Mouse (Mus musculus) MEL (cell line): Measurements from ENCODE around the gene Dnttip2. TPM values are rescaled to one million over a fixed set of nuclear protein-coding genes. Genes with fewer than 3 reads are reported as not detected.

Experiments used
- DNase-seq: peaks from one replicate; pipeline ENCODE4 v3.0.0; 2011; ENCODE audit warnings: low read depth, low spot score
- H3K27ac ChIP-seq: 2 replicates; pipeline ENCODE4 v1.5.1; 2012; ENCODE audit warnings: low read depth, mild to moderate bottlenecking, control low read depth, low read length, moderate library complexity; ENCODE audit not compliant: control insufficient read depth
- H3K27me3 ChIP-seq, 2 experiments: fragments of 150-350 bp in 1 of 2; sonication (generic) in 1 of 2; 2 replicates each; pipeline ENCODE4 v1.6.1; 2012; ENCODE audit warnings: low read length in 2 of 2, mild to moderate bottlenecking in 2 of 2, improper control_type of control experiment in 1 of 2, moderate library complexity in 1 of 2; ENCODE audit not compliant: insufficient read depth in 2 of 2, control insufficient read depth in 1 of 2
- H3K36me3 ChIP-seq, 2 experiments: 2 replicates each; pipeline ENCODE4 v1.6.1; 2012 to 2014; ENCODE audit warnings: low read length in 2 of 2, improper control_type of control experiment in 1 of 2, inconsistent platforms in 1 of 2, mild to moderate bottlenecking in 1 of 2; ENCODE audit not compliant: insufficient read depth in 2 of 2, control insufficient read depth in 1 of 2
- H3K4me1 ChIP-seq, 2 experiments: fragments of 150-350 bp in 1 of 2; sonication (generic) in 1 of 2; 2 replicates each; pipeline ENCODE4 v1.6.1; 2012; ENCODE audit warnings: low read length in 2 of 2, improper control_type of control experiment in 1 of 2, mild to moderate bottlenecking in 1 of 2; ENCODE audit not compliant: insufficient read depth in 2 of 2, control insufficient read depth in 1 of 2
- H3K4me3 ChIP-seq, 2 experiments: fragments of 150-350 bp in 1 of 2; sonication (generic) in 1 of 2; 2 replicates each; pipeline ENCODE4 v1.5.1; 2012; ENCODE audit warnings: low read depth in 2 of 2, low read length in 2 of 2, mild to moderate bottlenecking in 2 of 2, moderate library complexity in 2 of 2, control low read depth in 1 of 2, improper control_type of control experiment in 1 of 2; ENCODE audit not compliant: control insufficient read depth in 1 of 2, insufficient read depth in 1 of 2
- H3K79me2 ChIP-seq: 2 replicates; pipeline ENCODE4 v1.6.1; 2012; ENCODE audit warnings: mild to moderate bottlenecking, low read length, moderate library complexity; ENCODE audit not compliant: control insufficient read depth, poor library complexity, insufficient read depth
- H3K9ac ChIP-seq: 2 replicates; pipeline ENCODE4 v1.6.1; 2012; ENCODE audit warnings: low read depth, mild to moderate bottlenecking, control low read depth, low read length, moderate library complexity; ENCODE audit not compliant: control insufficient read depth, poor library complexity, severe bottlenecking
- H3K9me3 ChIP-seq: fragments of 150-350 bp; sonication (generic); replicated peaks from 2 replicates; pipeline ENCODE4 v1.6.1; 2012; ENCODE audit warnings: mild to moderate bottlenecking, low read length, improper control_type of control experiment, moderate library complexity; ENCODE audit not compliant: insufficient read depth
- BHLHE40 ChIP-seq: IDR thresholded peaks from 2 replicates; pipeline ENCODE4 v1.6.1; 2012; ENCODE audit warnings: low read depth, mild to moderate bottlenecking, inconsistent platforms, low read length, improper control_type of control experiment, borderline replicate concordance
- CHD1 ChIP-seq: IDR thresholded peaks from 2 replicates; pipeline ENCODE4 v1.6.1; 2012; ENCODE audit warnings: low read depth, mild to moderate bottlenecking, inconsistent platforms, low read length, improper control_type of control experiment
- CHD2 ChIP-seq: IDR thresholded peaks from 2 replicates; pipeline ENCODE4 v1.6.1; 2011; ENCODE audit warnings: low read length, improper control_type of control experiment
- CTCF ChIP-seq, 3 experiments: IDR thresholded peaks in 2 of 3; conservative IDR thresholded peaks in 1 of 3; 2 replicates each; pipeline ENCODE4 v1.5.1; 2011 to 2012; ENCODE audit warnings: low read length in 3 of 3, low read depth in 2 of 3, mild to moderate bottlenecking in 2 of 3, improper control_type of control experiment in 1 of 3, inconsistent platforms in 1 of 3, mixed read lengths in 1 of 3, moderate library complexity in 1 of 3; ENCODE audit not compliant: control insufficient read depth in 1 of 3, insufficient read depth in 1 of 3, poor library complexity in 1 of 3, severe bottlenecking in 1 of 3
- E2F4 ChIP-seq: IDR thresholded peaks from 2 replicates; pipeline ENCODE4 v1.6.1; 2011; ENCODE audit warnings: low read depth, low read length, improper control_type of control experiment, borderline replicate concordance
- EP300 ChIP-seq, 2 experiments: IDR thresholded peaks; 2 replicates each; pipeline ENCODE4 v1.6.1; 2011; ENCODE audit warnings: improper control_type of control experiment in 2 of 2, low read length in 2 of 2, low read depth in 1 of 2, mild to moderate bottlenecking in 1 of 2
- ETS1 ChIP-seq: IDR thresholded peaks from 2 replicates; pipeline ENCODE4 v1.6.1; 2012; ENCODE audit warnings: low read depth, mild to moderate bottlenecking, inconsistent platforms, low read length, improper control_type of control experiment, moderate library complexity
- GATA1 ChIP-seq: IDR thresholded peaks from 2 replicates; pipeline ENCODE4 v1.6.1; 2011; ENCODE audit warnings: low read depth, low read length, improper control_type of control experiment
- HCFC1 ChIP-seq: IDR thresholded peaks from 2 replicates; pipeline ENCODE4 v1.6.1; 2012; ENCODE audit warnings: low read depth, mild to moderate bottlenecking, inconsistent platforms, low read length, improper control_type of control experiment, moderate library complexity
- JUND ChIP-seq: IDR thresholded peaks from 2 replicates; pipeline ENCODE4 v1.6.1; 2011; ENCODE audit warnings: low read depth, mild to moderate bottlenecking, improper control_type of control experiment, low read length
- KAT2A ChIP-seq: conservative IDR thresholded peaks from 2 replicates; pipeline ENCODE4 v1.6.1; 2012; ENCODE audit warnings: low read depth, low read length, improper control_type of control experiment, inconsistent platforms
- MAFK ChIP-seq: IDR thresholded peaks from 2 replicates; pipeline ENCODE4 v1.6.1; 2011; ENCODE audit warnings: low read depth, mild to moderate bottlenecking, low read length, improper control_type of control experiment, borderline replicate concordance
- MAX ChIP-seq: IDR thresholded peaks from 2 replicates; pipeline ENCODE4 v1.6.1; 2011; ENCODE audit warnings: low read length, improper control_type of control experiment
- MAZ ChIP-seq: IDR thresholded peaks from 2 replicates; pipeline ENCODE4 v1.6.1; 2012; ENCODE audit warnings: low read depth, mild to moderate bottlenecking, inconsistent platforms, low read length, improper control_type of control experiment
- MEF2A ChIP-seq: IDR thresholded peaks from 2 replicates; pipeline ENCODE4 v1.6.1; 2014; ENCODE audit warnings: low read depth, mild to moderate bottlenecking, inconsistent platforms, low read length, improper control_type of control experiment; ENCODE audit not compliant: poor library complexity, insufficient replicate concordance, severe bottlenecking; ENCODE audit errors: extremely low read depth
- MXI1 ChIP-seq: IDR thresholded peaks from 2 replicates; pipeline ENCODE4 v1.6.1; 2011; ENCODE audit warnings: mild to moderate bottlenecking, low read depth, low read length, improper control_type of control experiment
- MYC ChIP-seq: IDR thresholded peaks from 2 replicates; pipeline ENCODE4 v1.6.1; 2011; ENCODE audit warnings: low read depth, mild to moderate bottlenecking, low read length, improper control_type of control experiment, moderate library complexity
- NELFE ChIP-seq: IDR thresholded peaks from 2 replicates; pipeline ENCODE4 v1.6.1; 2011; ENCODE audit warnings: low read depth, low read length, improper control_type of control experiment
- NRF1 ChIP-seq: IDR thresholded peaks from 2 replicates; pipeline ENCODE4 v1.6.1; 2014; ENCODE audit warnings: low read depth, mild to moderate bottlenecking, inconsistent platforms, low read length, improper control_type of control experiment, moderate library complexity; ENCODE audit not compliant: poor library complexity, insufficient read depth, severe bottlenecking
- POLR2A ChIP-seq, 2 experiments: IDR thresholded peaks; 2 replicates each; pipeline ENCODE4 v1.6.1; 2011 to 2012; ENCODE audit warnings: low read length in 2 of 2, mild to moderate bottlenecking in 2 of 2, control low read depth in 1 of 2, improper control_type of control experiment in 1 of 2, low read depth in 1 of 2, moderate library complexity in 1 of 2; ENCODE audit not compliant: control insufficient read depth in 1 of 2, insufficient read depth in 1 of 2, poor library complexity in 1 of 2
- POLR2AphosphoS2 ChIP-seq: IDR thresholded peaks from 2 replicates; pipeline ENCODE4 v1.6.1; 2011; ENCODE audit warnings: low read length, improper control_type of control experiment
- RAD21 ChIP-seq: IDR thresholded peaks from 2 replicates; pipeline ENCODE4 v1.6.1; 2011; ENCODE audit warnings: mild to moderate bottlenecking, low read depth, low read length, improper control_type of control experiment
- RCOR1 ChIP-seq: IDR thresholded peaks from 2 replicates; pipeline ENCODE4 v1.6.1; 2012; ENCODE audit warnings: low read depth, mild to moderate bottlenecking, inconsistent platforms, low read length, improper control_type of control experiment
- SIN3A ChIP-seq: IDR thresholded peaks from 2 replicates; pipeline ENCODE4 v1.6.1; 2012; ENCODE audit warnings: low read length, improper control_type of control experiment, inconsistent platforms
- SMC3 ChIP-seq: IDR thresholded peaks from 2 replicates; pipeline ENCODE4 v1.6.1; 2011; ENCODE audit warnings: low read depth, low read length, improper control_type of control experiment
- TAL1 ChIP-seq: IDR thresholded peaks from 2 replicates; pipeline ENCODE4 v1.6.1; 2012; ENCODE audit warnings: mild to moderate bottlenecking, inconsistent platforms, low read length, moderate library complexity, mixed read lengths
- TBP ChIP-seq: IDR thresholded peaks from 2 replicates; pipeline ENCODE4 v1.8.0; 2011; ENCODE audit warnings: low read depth, low read length, improper control_type of control experiment
- TCF12 ChIP-seq: IDR thresholded peaks from 2 replicates; pipeline ENCODE4 v1.6.1; 2014; ENCODE audit warnings: low read depth, mild to moderate bottlenecking, inconsistent platforms, low read length, improper control_type of control experiment, moderate library complexity
- USF1 ChIP-seq: IDR thresholded peaks from 2 replicates; pipeline ENCODE4 v1.6.1; 2014; ENCODE audit warnings: low read depth, mild to moderate bottlenecking, inconsistent platforms, low read length, improper control_type of control experiment, moderate library complexity
- USF2 ChIP-seq, 2 experiments: IDR thresholded peaks; 2 replicates each; pipeline ENCODE4 v1.6.1; 2011 to 2012; ENCODE audit warnings: improper control_type of control experiment in 2 of 2, low read length in 2 of 2, borderline replicate concordance in 1 of 2, inconsistent platforms in 1 of 2, low read depth in 1 of 2, mild to moderate bottlenecking in 1 of 2; ENCODE audit not compliant: insufficient read depth in 1 of 2
- ZC3H11A ChIP-seq: IDR thresholded peaks from 2 replicates; pipeline ENCODE4 v1.6.1; 2012; ENCODE audit warnings: low read depth, mild to moderate bottlenecking, inconsistent platforms, low read length, improper control_type of control experiment
- ZMIZ1 ChIP-seq: IDR thresholded peaks from 2 replicates; pipeline ENCODE4 v1.6.1; 2012; ENCODE audit warnings: low read depth, mild to moderate bottlenecking, inconsistent platforms, low read length, improper control_type of control experiment, moderate library complexity
- polyA plus RNA-seq, 2 experiments: library from polyadenylated mRNA; stranded (reverse) in 1 of 2; unstranded in 1 of 2; fragments of >175 nt in 1 of 2; fragments of >200 nt in 1 of 2; gene quantifications; 2 replicates each; pipeline versions ENCODE4 v1.2.1 to v1.2.4; 2012; ENCODE audit warnings: low replicate concordance in 2 of 2, low read depth in 1 of 2; ENCODE audit not compliant: insufficient read length in 2 of 2, insufficient read depth in 1 of 2, missing spikeins in 1 of 2
- total RNA-seq: library from RNA; depleted of rRNA; stranded (reverse); fragments of 300-350 nt; gene quantifications from 2 replicates; pipeline ENCODE4 v1.2.3, GENCODE M21; 2012

Gene Dnttip2
- total and polyA plus RNA-seq, 3 experiments = 84.4 to 90.5 TPM; not detected in 1

DNA sequence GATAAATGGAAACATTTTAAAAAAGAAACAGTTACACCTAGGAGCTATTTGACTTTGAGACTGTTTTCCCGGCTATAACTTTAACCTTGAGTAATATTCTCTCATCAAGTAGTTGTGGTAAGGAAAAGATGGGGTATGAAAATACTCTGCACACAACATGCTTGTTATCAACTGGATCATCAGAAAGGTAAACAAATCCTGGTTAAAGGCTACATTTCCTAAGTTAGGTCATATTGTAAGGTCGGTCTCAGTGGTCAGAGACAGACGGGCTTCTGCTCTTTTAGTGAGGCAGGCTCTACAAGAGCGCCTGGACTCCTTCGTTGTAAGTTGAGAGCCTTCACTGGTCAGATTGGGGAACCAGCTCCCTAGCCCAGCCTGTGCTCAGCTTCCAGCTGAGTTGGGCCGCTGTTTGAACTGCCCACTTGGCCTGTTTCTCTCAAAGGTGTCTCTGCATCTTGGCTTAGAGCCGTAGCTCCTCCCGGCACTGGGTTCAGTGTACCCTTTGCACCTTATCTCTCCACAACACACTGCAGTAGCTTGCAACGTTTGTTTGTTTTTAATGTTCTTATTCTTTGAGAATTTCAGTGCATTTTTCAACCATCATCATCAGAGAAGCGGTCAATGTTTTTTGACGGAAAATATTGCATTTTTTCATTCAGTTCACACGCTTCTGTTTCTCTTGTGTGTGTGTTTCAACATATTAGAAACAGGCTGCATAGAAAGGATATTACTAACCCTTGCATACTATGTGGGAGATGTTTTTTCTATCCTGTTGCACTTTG is 27.0 kb upstream of the Dnttip2 start (continued):
- TF ChIP-seq MXI1 (peak; percentile 62; the same call in 1 of the 2 replicates), TAL1 (peak; percentile 75), GATA1 (peak; percentile 73), CTCF (IDR thresholded peaks at IDR 0.05 in 2 of 3, conservative IDR thresholded peaks at IDR 0.05 in 1 of 3; ENCODE audit: control insufficient read depth in 1 of 3, insufficient read depth in 1 of 3, low read depth in 2 of 3, low read length in 3 of 3, poor library complexity in 1 of 3, severe bottlenecking in 1 of 3) (no peak), ZC3H11A (no peak), USF1 (no peak), MEF2A (no peak), HCFC1 (no peak), SMC3 (no peak), POLR2AphosphoS2 (no peak), MAX (no peak), SIN3A (peak; percentile 85), RAD21 (no peak), USF2 (IDR thresholded peaks at IDR 0.05; ENCODE audit: borderline replicate concordance in 1 of 2, insufficient read depth in 1 of 2, low read depth in 1 of 2, low read length in 2 of 2) (no peak), CHD1 (peak; percentile 70; the same call in 1 of the 2 replicates), TBP (0 out of 2 replicates have a peak, but pooled peaks have one; percentile 4), TCF12 (peak; percentile 69), NELFE (no peak), MAZ (no peak), CHD2 (no peak), RCOR1 (no peak), E2F4 (no peak), MAFK (no peak), JUND (no peak)
- TF ChIP-seq, all 39 proteins: peak for 9

- peaks cover 13 to 30% of the 10 kb centered on the region in 2 experiments for H3K4me1 ChIP-seq
- peaks cover 62% of the 10 kb centered on the region for H3K79me2 ChIP-seq
- no peaks in the 10 kb centered on the region for H3K27me3 ChIP-seq
- peaks cover 8 to 48% of the 10 kb centered on the region in 2 experiments for H3K36me3 ChIP-seq
- TF ChIP-seq NELFE (peak; percentile 53), HCFC1 (peak; percentile 36; the same call in 1 of the 2 replicates), NRF1 (no peak), ZMIZ1 (0 out of 2 replicates have a peak, but pooled peaks have one; percentile 42), EP300 (IDR thresholded peaks at IDR 0.05; ENCODE audit: low read depth in 1 of 2, low read length in 2 of 2) (no peak), RAD21 (no peak), MAZ (no peak), TBP (peak; percentile 50; the same call in 1 of the 2 replicates), POLR2A (IDR thresholded peaks at IDR 0.05; ENCODE audit: control insufficient read depth in 1 of 2, insufficient read depth in 1 of 2, low read depth in 1 of 2, low read length in 2 of 2, poor library complexity in 1 of 2) (peak in 1 of 2 experiments; percentile 64; a peak in 2 of 4 replicates), KAT2A (no peak), CHD1 (peak; percentile 77), ETS1 (0 out of 2 replicates have a peak, but pooled peaks have one; percentile 19), BHLHE40 (no peak), TCF12 (peak; percentile 29; the same call in 1 of the 2 replicates), MYC (no peak), CTCF (IDR thresholded peaks at IDR 0.05 in 2 of 3, conservative IDR thresholded peaks at IDR 0.05 in 1 of 3; ENCODE audit: control insufficient read depth in 1 of 3, insufficient read depth in 1 of 3, low read depth in 2 of 3, low read length in 3 of 3, poor library complexity in 1 of 3, severe bottlenecking in 1 of 3) (no peak)
- TF ChIP-seq, all 39 proteins: peak for 8
- H3K4me3 ChIP-seq = peak overlapping the region; percentile 79 to 99
- peak overlapping the region; percentile 89 for H3K9ac ChIP-seq
- H3K9me3 ChIP-seq = no peaks in the 10 kb centered on the region
- peak; percentile 83 for DNase-seq
- H3K27ac ChIP-seq = peak overlapping the region; percentile 70
Measured at GRCm38 (mm10) chr3:122247768-122248100, 26.5 kb upstream of the Dnttip2 start.
